Mouse (Mus musculus) limb, embryonic 12.5 days (tissue): Measurements from ENCODE around the gene Tmem255b. TPM values are rescaled to one million over a fixed set of nuclear protein-coding genes. Genes with fewer than 3 reads are reported as not detected.

Source experiments
- ATAC-seq: fragments of 200-750 bp; cut with Nextera tagmentation; 2 replicates; pipeline ENCODE4 v1.8.0; 2017; ENCODE audit warnings: low read depth, moderate TSS enrichment; ENCODE audit not compliant: insufficient number of reproducible peaks, insufficient read depth, low FRiP score, low TSS enrichment
- H3K27ac ChIP-seq: fragments of 300-500 bp; sonication (generic); 2 replicates; pipeline ENCODE4 v1.5.1; 2016; ENCODE audit warnings: mild to moderate bottlenecking, moderate library complexity
- H3K27me3 ChIP-seq: fragments of 300-500 bp; sonication (generic); 2 replicates; pipeline ENCODE4 v1.6.1; 2016; ENCODE audit warnings: mild to moderate bottlenecking, moderate library complexity
- H3K36me3 ChIP-seq: fragments of 300-500 bp; sonication (generic); 2 replicates; pipeline ENCODE4 v1.6.1; 2016; ENCODE audit warnings: mild to moderate bottlenecking, moderate library complexity
- H3K4me1 ChIP-seq: fragments of 300-500 bp; sonication (generic); replicated peaks from 2 replicates; pipeline ENCODE4 v1.6.1; 2016
- H3K4me2 ChIP-seq: fragments of 300-500 bp; sonication (generic); 2 replicates; pipeline ENCODE4 v1.6.1; 2016; ENCODE audit warnings: mild to moderate bottlenecking, moderate library complexity
- H3K4me3 ChIP-seq: fragments of 300-500 bp; sonication (generic); replicated peaks from 2 replicates; pipeline ENCODE4 v1.5.1; 2016; ENCODE audit warnings: mild to moderate bottlenecking
- H3K9ac ChIP-seq: fragments of 300-500 bp; sonication (generic); replicated peaks from 2 replicates; pipeline ENCODE4 v1.6.1; 2016; ENCODE audit warnings: mild to moderate bottlenecking, moderate library complexity
- H3K9me3 ChIP-seq: fragments of 300-500 bp; sonication (generic); 2 replicates; pipeline ENCODE4 v1.6.1; 2016; ENCODE audit warnings: mild to moderate bottlenecking, moderate library complexity
- WGBS: fragments of 180-500 bp; shearing (Covaris S2); methylation state at CpG from one replicate; pipeline ENCODE4 v1.1.7; 2016; 5-methylcytosine and 5-hydroxymethylcytosine counted together
- polyA plus RNA-seq: library from polyadenylated mRNA; unstranded; fragments of >200 nt; fragmentation: Nextera tagmentation; extraction: Ambion mirVana; gene quantifications from 2 replicates; pipeline ENCODE4 v1.2.1, GENCODE M21; 2016

Gene Tmem255b
- polyA plus RNA-seq, 1 experiment from 2014 or later: 0.24 TPM

- H3K9ac ChIP-seq: no peak overlapping the region
- no peak overlapping the region for H3K27ac ChIP-seq
- no peaks in the 10 kb centered on the region for H3K9me3 ChIP-seq
- no peak for ATAC-seq
- no peaks in the 10 kb centered on the region for H3K4me1 ChIP-seq
- no peak overlapping the region for H3K4me2 ChIP-seq
- peaks cover 3% of the 10 kb centered on the region; the same call in 1 of the 2 replicates for H3K27me3 ChIP-seq
- H3K4me3 ChIP-seq: no peak overlapping the region
- no peaks in the 10 kb centered on the region for H3K36me3 ChIP-seq
- WGBS: 54% methylated on average over 12 of the region's 12 CpGs
These were observed 21.1 kb upstream of the Tmem255b start for GRCm38 (mm10) chr8:13413823-13414390.

GRCm38 (mm10) chr8:13415879-13416278 lies 19.1 kb upstream of the Tmem255b start:
- H3K4me2 ChIP-seq: no peak overlapping the region
- no peak for ATAC-seq
- WGBS: 79% methylated on average over 10 of the region's 10 CpGs

DNA sequence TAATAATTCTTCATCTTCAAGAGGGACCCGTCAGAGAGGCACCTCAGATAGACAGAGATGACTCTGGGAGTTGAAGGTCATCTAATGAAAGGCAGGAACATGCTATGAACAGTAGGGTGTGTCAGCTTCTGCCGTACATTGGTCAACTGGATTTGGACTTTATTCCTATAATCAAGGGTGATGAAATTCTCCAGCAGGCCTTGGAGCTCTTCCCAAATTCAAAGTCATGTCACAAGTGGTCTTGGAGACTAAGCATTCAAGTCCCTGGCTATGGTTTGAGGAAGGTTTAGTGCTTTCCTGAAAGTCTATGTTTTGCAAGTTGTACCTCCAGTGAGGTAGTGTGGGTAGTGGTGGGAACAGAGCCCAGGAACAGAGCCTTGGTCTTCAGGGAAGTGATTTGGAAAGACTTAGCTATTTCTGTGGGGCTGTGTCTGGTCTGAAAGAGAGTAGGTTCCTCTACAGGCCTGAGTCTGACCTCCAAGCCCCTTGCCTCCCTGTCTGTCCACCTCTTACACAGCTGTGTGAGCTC lies 15.8 kb upstream of the Tmem255b start:
- no peak overlapping the region for H3K9ac ChIP-seq
- no peak overlapping the region for H3K27ac ChIP-seq
- H3K4me3 ChIP-seq: no peak overlapping the region
- WGBS: 60% methylated on average over 2 of the region's 2 CpGs
- no peaks in the 10 kb centered on the region for H3K4me1 ChIP-seq
- no peaks in the 10 kb centered on the region; the same call in 1 of the 2 replicates for H3K27me3 ChIP-seq
- no peak overlapping the region for H3K4me2 ChIP-seq
- no peaks in the 10 kb centered on the region for H3K36me3 ChIP-seq
- no peaks in the 10 kb centered on the region for H3K9me3 ChIP-seq
- ATAC-seq: no peak

More at GRCm38 (mm10) chr8:13415879-13416278, 19.1 kb upstream of the Tmem255b start:
- no peaks in the 10 kb centered on the region for H3K4me1 ChIP-seq
- no peak overlapping the region for H3K4me3 ChIP-seq
- no peak overlapping the region for H3K9ac ChIP-seq
- H3K9me3 ChIP-seq: no peaks in the 10 kb centered on the region
- no peaks in the 10 kb centered on the region; the same call in 1 of the 2 replicates for H3K27me3 ChIP-seq
- no peaks in the 10 kb centered on the region for H3K36me3 ChIP-seq
- no peak overlapping the region for H3K27ac ChIP-seq

DNA sequence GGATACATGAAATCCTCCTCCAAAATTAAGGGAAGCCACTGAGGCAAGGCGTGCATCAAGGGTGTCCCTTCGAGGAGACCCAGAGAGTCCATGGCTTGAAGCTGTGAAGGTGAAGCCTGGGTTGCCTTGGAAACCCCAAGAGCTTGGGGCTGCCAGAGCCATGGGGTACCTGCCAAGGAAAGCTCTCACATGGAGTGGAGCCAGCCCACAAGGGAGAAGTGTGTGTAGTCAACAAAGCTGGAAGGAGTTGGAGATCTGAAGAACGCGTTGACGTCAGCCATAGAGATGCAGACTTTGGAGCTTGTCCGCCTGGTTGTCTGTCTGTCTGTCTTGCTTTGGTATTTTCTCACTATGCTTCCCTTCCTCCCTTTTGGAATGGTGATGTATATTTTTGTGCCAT lies 14.0 kb upstream of the Tmem255b start:
- H3K4me3 ChIP-seq: no peak overlapping the region
- H3K27me3 ChIP-seq: no peaks in the 10 kb centered on the region; the same call in 1 of the 2 replicates
- WGBS: 92% methylated on average over 6 of the region's 6 CpGs
- H3K9me3 ChIP-seq: no peaks in the 10 kb centered on the region
- H3K4me2 ChIP-seq: no peak overlapping the region
- ATAC-seq: no peak
- no peaks in the 10 kb centered on the region for H3K36me3 ChIP-seq
- no peaks in the 10 kb centered on the region for H3K4me1 ChIP-seq
- H3K27ac ChIP-seq: no peak overlapping the region
- no peak overlapping the region for H3K9ac ChIP-seq

GRCm38 (mm10) chr8:13427351-13427750 lies 7.6 kb upstream of the Tmem255b start:
- H3K4me1 ChIP-seq: 0 out of 2 replicates have a peak, but pooled peaks cover 6% of the 10 kb centered on the region
- peaks cover 3% of the 10 kb centered on the region; the same call in 1 of the 2 replicates for H3K27me3 ChIP-seq
- H3K9ac ChIP-seq: no peak overlapping the region
- no peaks in the 10 kb centered on the region for H3K9me3 ChIP-seq
- WGBS: 70% methylated on average over 6 of the region's 6 CpGs
- no peak overlapping the region for H3K4me3 ChIP-seq
- no peaks in the 10 kb centered on the region for H3K36me3 ChIP-seq
- H3K27ac ChIP-seq: no peak overlapping the region
- H3K4me2 ChIP-seq: no peak overlapping the region
- no peak for ATAC-seq

DNA sequence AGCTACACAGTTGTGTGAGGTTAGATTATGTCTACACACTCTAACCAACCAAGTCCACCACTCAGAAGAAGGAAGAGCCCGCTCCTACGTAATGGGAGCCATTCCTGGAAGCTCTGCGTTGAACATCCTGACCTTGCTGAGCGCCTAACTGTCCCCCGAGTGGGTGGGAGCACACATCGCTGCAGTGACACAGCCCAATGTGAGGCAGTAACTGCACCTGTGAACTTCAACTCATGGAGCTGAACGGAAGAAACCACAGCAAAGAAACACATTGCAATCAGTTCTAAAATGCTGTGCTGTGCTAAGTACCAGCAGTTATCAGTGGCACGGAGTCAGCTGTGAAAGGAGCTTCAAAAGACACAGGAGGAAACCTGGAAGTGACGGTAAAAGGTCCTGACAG lies 6.8 kb upstream of the Tmem255b start:
- H3K4me1 ChIP-seq: 0 out of 2 replicates have a peak, but pooled peaks cover 6% of the 10 kb centered on the region
- no peak for ATAC-seq
- no peaks in the 10 kb centered on the region for H3K9me3 ChIP-seq
- no peak overlapping the region for H3K9ac ChIP-seq
- H3K4me3 ChIP-seq: no peak overlapping the region
- no peaks in the 10 kb centered on the region for H3K36me3 ChIP-seq
- WGBS: 82% methylated on average over 9 of the region's 9 CpGs
- no peak overlapping the region for H3K4me2 ChIP-seq
- no peak overlapping the region for H3K27ac ChIP-seq
- peaks cover 6% of the 10 kb centered on the region for H3K27me3 ChIP-seq

DNA sequence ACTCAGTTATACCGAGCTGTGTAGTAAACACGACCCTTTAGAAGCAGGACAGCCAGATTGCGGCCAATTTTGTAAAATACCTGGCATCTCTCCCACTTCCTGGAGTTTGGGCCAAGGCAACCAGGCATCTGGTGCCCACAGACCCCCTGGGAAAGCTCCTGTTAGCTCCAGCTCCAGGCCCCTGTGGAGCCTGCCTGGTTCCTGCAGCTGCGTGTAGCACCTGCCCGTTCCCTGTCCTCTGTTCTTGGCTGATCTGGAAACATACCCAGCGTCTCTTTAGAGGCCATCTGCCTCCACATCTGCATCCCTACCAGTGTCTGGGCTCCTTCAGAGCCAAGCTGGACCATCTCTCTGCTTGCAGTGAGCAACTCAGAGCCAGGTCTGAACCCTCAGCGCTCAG lies 4.6 kb upstream of the Tmem255b start:
- Histone ChIP-seq H3K36me3 (no peaks in the 10 kb centered on the region), H3K27me3 (peaks cover 29% of the 10 kb centered on the region), H3K9ac (no peak overlapping the region), H3K4me3 (no peak overlapping the region), H3K4me1 (peaks cover 8% of the 10 kb centered on the region; the same call in 1 of the 2 replicates), H3K9me3 (no peaks in the 10 kb centered on the region), H3K27ac (no peak overlapping the region), H3K4me2 (no peak overlapping the region)
- WGBS: 76% methylated on average over 7 of the region's 7 CpGs
- ATAC-seq: no peak

DNA sequence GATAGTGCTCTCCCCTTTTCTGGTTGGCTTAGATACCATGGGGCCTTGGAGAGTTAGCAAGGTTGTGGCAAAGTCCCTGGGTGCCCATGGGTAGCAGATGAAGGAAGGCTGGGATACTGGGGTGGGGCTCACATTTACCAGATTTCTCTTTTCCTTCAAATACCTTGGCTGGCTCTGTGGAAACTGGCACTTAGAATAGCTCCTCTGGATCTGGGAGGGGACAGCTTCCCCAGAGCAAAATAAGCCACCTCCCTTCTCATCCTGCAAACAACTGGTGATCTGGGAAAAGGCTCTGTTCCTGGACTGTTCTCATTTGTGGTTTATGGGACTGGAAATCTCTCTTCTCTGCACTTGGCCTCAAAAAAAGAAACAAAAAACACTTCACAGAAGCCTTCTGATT lies 4.1 kb upstream of the Tmem255b start:
- H3K27ac ChIP-seq: no peak overlapping the region
- ATAC-seq: no peak
- H3K4me1 ChIP-seq: peaks cover 11% of the 10 kb centered on the region; the same call in 1 of the 2 replicates
- peaks cover 33% of the 10 kb centered on the region for H3K27me3 ChIP-seq
- no peak overlapping the region for H3K4me2 ChIP-seq
- H3K9ac ChIP-seq: no peak overlapping the region
- H3K4me3 ChIP-seq: no peak overlapping the region
- no peaks in the 10 kb centered on the region for H3K36me3 ChIP-seq
- H3K9me3 ChIP-seq: no peaks in the 10 kb centered on the region

GRCm38 (mm10) chr8:13433130-13433529 lies 1.9 kb upstream of the Tmem255b start:
- Histone ChIP-seq H3K4me3 (no peak overlapping the region), H3K9ac (no peak overlapping the region), H3K27me3 (peaks cover 44% of the 10 kb centered on the region), H3K36me3 (no peaks in the 10 kb centered on the region), H3K27ac (no peak overlapping the region), H3K9me3 (no peaks in the 10 kb centered on the region), H3K4me2 (no peak overlapping the region), H3K4me1 (peaks cover 11% of the 10 kb centered on the region; the same call in 1 of the 2 replicates)
- WGBS: 82% methylated on average over 5 of the region's 5 CpGs
- no peak for ATAC-seq

- H3K27me3 ChIP-seq: peaks cover 51% of the 10 kb centered on the region
These were observed 1.1 kb downstream of the Tmem255b start for GRCm38 (mm10) chr8:13436052-13436451.

DNA sequence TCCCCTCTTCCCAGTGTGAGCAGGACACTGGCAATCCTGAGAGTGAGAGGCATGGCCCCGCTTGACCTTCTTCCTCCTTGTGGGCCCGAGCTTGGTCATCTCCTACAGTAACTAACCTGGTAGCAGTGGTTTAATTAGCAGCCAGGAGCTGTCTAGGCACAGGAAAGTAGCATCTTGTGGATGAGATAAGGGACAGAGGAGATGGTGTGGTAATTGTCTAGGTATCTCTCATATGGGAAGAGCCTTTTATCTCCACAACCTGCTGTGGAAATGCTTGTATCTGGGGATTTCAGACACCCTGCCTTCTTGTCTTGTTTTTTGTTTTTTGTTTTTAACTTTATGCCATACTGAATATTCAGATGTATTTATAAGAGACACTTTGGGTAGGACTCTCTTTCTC lies 2.5 kb downstream of the Tmem255b start:
- peaks cover 51% of the 10 kb centered on the region for H3K27me3 ChIP-seq
- 69% methylated on average over 2 of the region's 2 CpGs for WGBS

More at GRCm38 (mm10) chr8:13436052-13436451, 1.1 kb downstream of the Tmem255b start:
- H3K27ac ChIP-seq: no peak overlapping the region
- no peak overlapping the region for H3K4me3 ChIP-seq
- no peak overlapping the region for H3K9ac ChIP-seq
- no peaks in the 10 kb centered on the region for H3K36me3 ChIP-seq
- ATAC-seq: no peak
- H3K4me1 ChIP-seq: peaks cover 9% of the 10 kb centered on the region; the same call in 1 of the 2 replicates
- 15% methylated on average over 8 of the region's 8 CpGs for WGBS
- no peak overlapping the region for H3K4me2 ChIP-seq
- no peaks in the 10 kb centered on the region for H3K9me3 ChIP-seq

More for the DNA sequence above, 2.5 kb downstream of the Tmem255b start:
- H3K4me1 ChIP-seq: peaks cover 9% of the 10 kb centered on the region; the same call in 1 of the 2 replicates
- no peaks in the 10 kb centered on the region for H3K36me3 ChIP-seq
- H3K4me2 ChIP-seq: no peak overlapping the region
- H3K27ac ChIP-seq: no peak overlapping the region
- no peak overlapping the region for H3K9ac ChIP-seq
- H3K9me3 ChIP-seq: peaks cover 4% of the 10 kb centered on the region; the same call in 1 of the 2 replicates
- no peak overlapping the region for H3K4me3 ChIP-seq
- ATAC-seq: no peak
